18 mouse cellular contexts compared by ENCODE assay signal in the genomic region with DNA sequence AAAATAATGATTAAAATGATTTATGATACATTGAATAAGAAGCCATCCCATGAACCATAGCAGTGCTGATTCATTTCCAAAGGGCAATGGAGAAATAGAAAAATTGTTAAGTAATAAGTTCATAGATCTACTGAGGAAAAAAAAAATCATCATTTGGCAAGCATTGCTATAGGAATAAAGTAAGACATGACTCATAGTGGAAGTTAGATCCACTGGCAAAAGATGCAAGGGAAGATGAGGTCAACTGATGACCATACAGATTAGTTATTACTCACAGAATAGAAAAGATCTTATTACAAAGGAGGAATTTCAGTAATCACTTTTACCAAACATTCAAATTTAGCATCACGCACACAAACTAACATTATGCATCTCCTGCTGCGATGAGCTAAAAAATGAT. TPM values are rescaled to one million over a fixed set of nuclear protein-coding genes. Genes with fewer than 3 reads are reported as not detected.
"Had no signal": no experiment of that assay in that cellular context is flagged by ENCODE, and none has a peak within 500 bp of the region (broad histone marks: within the 10 kb centered on the region; RNA-seq: fewer than 3 reads in every experiment).

No protein-coding gene starts in this region.

- H3K27ac ChIP-seq: macrophage; midbrain, embryonic 13.5 days; midbrain, embryonic 15.5 days; neural tube, embryonic 12.5 days; stomach, embryonic 15.5 days; stomach, postnatal 0 days had no signal

- ATAC-seq: midbrain, embryonic 13.5 days; midbrain, embryonic 15.5 days had no signal

- H3K4me3 ChIP-seq: megakaryocyte, embryonic 14.5 days; midbrain, embryonic 13.5 days; midbrain, embryonic 15.5 days; neural tube, embryonic 12.5 days; stomach, embryonic 15.5 days had no signal

- H3K4me1 ChIP-seq: megakaryocyte, embryonic 14.5 days; midbrain, embryonic 13.5 days; midbrain, embryonic 15.5 days; neural tube, embryonic 12.5 days; stomach, embryonic 15.5 days had no signal

- H3K9me3 ChIP-seq: midbrain, embryonic 13.5 days; midbrain, embryonic 15.5 days; neural tube, embryonic 12.5 days; stomach, embryonic 15.5 days had no signal

- H3K27me3 ChIP-seq: megakaryocyte, embryonic 14.5 days; midbrain, embryonic 13.5 days; midbrain, embryonic 15.5 days; neural tube, embryonic 12.5 days; stomach, embryonic 15.5 days had no signal

- H3K36me3 ChIP-seq: midbrain, embryonic 13.5 days; midbrain, embryonic 15.5 days; neural tube, embryonic 12.5 days; stomach, embryonic 15.5 days had no signal

- H3K4me2 ChIP-seq: lung, embryonic 14.5 days; midbrain, embryonic 11.5 days; midbrain, embryonic 13.5 days; midbrain, embryonic 15.5 days; neural tube, embryonic 12.5 days; stomach, embryonic 15.5 days had no signal

- DNase-seq: lung, adult 18-20 months; lung, embryonic 14.5 days; lung, postnatal 10 days; right cerebral cortex, postnatal 14 days; spleen, adult 18-20 months; thymus, adult 2 months; thymus, postnatal 25 days; thymus, postnatal 4 days had no signal

- H3K9ac ChIP-seq: lung, embryonic 14.5 days; midbrain, embryonic 13.5 days; midbrain, embryonic 15.5 days; neural tube, embryonic 12.5 days; stomach, embryonic 15.5 days had no signal

RNA-seq across cellular contexts. Expression of a gene that starts 26.5 kb away (rescaled TPM):
- total RNA-seq: megakaryocyte progenitor cell, adult 5-6 weeks; monocyte, adult 5-6 weeks had no signal
- polyA plus RNA-seq: macrophage had no signal
